Comparison of ENCODE assay signal across 31 mouse cellular contexts in the genomic region with DNA sequence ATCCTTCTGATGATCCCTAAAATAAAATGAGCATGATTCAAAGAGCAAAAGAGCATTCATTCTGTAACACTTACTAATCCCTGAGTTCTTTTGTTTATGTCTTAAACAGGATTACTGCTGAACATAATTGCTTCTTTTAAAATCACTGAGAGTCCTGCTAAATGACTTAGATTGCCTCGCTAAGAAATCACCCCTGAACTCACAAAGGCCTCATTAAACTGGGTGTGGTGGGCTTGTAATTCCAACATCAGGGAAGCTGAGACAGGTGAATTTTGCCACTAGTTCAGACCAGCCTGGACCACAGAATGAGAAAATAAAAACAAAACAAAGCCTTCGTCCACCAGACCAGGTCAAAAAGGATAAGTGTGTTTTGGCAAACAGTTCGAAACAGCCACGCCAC.
"Had no signal": no experiment of that assay in that cellular context is flagged by ENCODE, and none has a peak within 500 bp of the region (broad histone marks: within the 10 kb centered on the region; RNA-seq: fewer than 3 reads in every experiment).

No protein-coding gene starts in this region.

- H3K9ac ChIP-seq: limb, embryonic 12.5 days; limb, embryonic 13.5 days; limb, embryonic 15.5 days; liver, embryonic 12.5 days; liver, embryonic 13.5 days; liver, embryonic 14.5 days; liver, postnatal 0 days; lung, embryonic 14.5 days; lung, embryonic 15.5 days; midbrain, embryonic 12.5 days; midbrain, embryonic 13.5 days; midbrain, embryonic 15.5 days; neural tube, embryonic 12.5 days had no signal

- ATAC-seq: liver, embryonic 12.5 days; liver, postnatal 0 days; lung, postnatal 0 days; midbrain, embryonic 13.5 days; midbrain, embryonic 15.5 days; midbrain, embryonic 16.5 days had no signal

- H3K36me3 ChIP-seq: limb, embryonic 10.5 days; limb, embryonic 12.5 days; limb, embryonic 13.5 days; limb, embryonic 15.5 days; liver, embryonic 12.5 days; liver, embryonic 13.5 days; liver, embryonic 15.5 days; lung, embryonic 15.5 days; midbrain, embryonic 10.5 days; midbrain, embryonic 12.5 days; midbrain, embryonic 13.5 days; midbrain, embryonic 15.5 days; neural tube, embryonic 12.5 days had no signal

- H3K4me2 ChIP-seq: limb, embryonic 12.5 days; limb, embryonic 13.5 days; limb, embryonic 15.5 days; liver, embryonic 11.5 days; liver, embryonic 12.5 days; liver, embryonic 13.5 days; liver, embryonic 15.5 days; lung, embryonic 14.5 days; lung, embryonic 15.5 days; midbrain, embryonic 11.5 days; midbrain, embryonic 12.5 days; midbrain, embryonic 13.5 days; midbrain, embryonic 15.5 days; neural tube, embryonic 12.5 days had no signal

- H3K9me3 ChIP-seq: limb, embryonic 10.5 days; limb, embryonic 12.5 days; limb, embryonic 13.5 days; limb, embryonic 15.5 days; liver, embryonic 12.5 days; liver, embryonic 13.5 days; liver, embryonic 15.5 days; lung, embryonic 15.5 days; midbrain, embryonic 10.5 days; midbrain, embryonic 12.5 days; midbrain, embryonic 13.5 days; midbrain, embryonic 15.5 days; neural tube, embryonic 12.5 days had no signal

- H3K4me3 ChIP-seq: limb, embryonic 10.5 days; limb, embryonic 12.5 days; limb, embryonic 13.5 days; limb, embryonic 15.5 days; liver, embryonic 12.5 days; liver, embryonic 13.5 days; liver, embryonic 15.5 days; lung, embryonic 15.5 days; megakaryocyte, embryonic 14.5 days; midbrain, embryonic 10.5 days; midbrain, embryonic 12.5 days; midbrain, embryonic 13.5 days; midbrain, embryonic 15.5 days; myocyte; neural tube, embryonic 12.5 days had no signal

- H3K27me3 ChIP-seq: limb, embryonic 12.5 days; limb, embryonic 13.5 days; limb, embryonic 15.5 days; lung, embryonic 15.5 days; midbrain, embryonic 13.5 days; midbrain, embryonic 15.5 days; neural tube, embryonic 12.5 days had no signal

- DNase-seq: liver; liver, embryonic 13.5 days; liver, postnatal 0 days; lung, adult 18-20 months; lung, adult 2 months; lung, embryonic 14.5 days; lung, postnatal 10 days; lung, postnatal 14 days; lung, postnatal 36 days; lung, postnatal 4 days; midbrain, embryonic 14.5 days had no signal

- H3K4me1 ChIP-seq: limb, embryonic 13.5 days; liver, embryonic 12.5 days; liver, embryonic 13.5 days; lung, embryonic 15.5 days; midbrain, embryonic 13.5 days; midbrain, embryonic 15.5 days; neural tube, embryonic 12.5 days had no signal

- H3K27ac ChIP-seq: limb, embryonic 10.5 days; limb, embryonic 12.5 days; limb, embryonic 13.5 days; limb, embryonic 15.5 days; liver, embryonic 12.5 days; liver, embryonic 13.5 days; liver, embryonic 14.5 days; liver, embryonic 15.5 days; lung, embryonic 15.5 days; macrophage; midbrain, embryonic 10.5 days; midbrain, embryonic 12.5 days; midbrain, embryonic 13.5 days; midbrain, embryonic 15.5 days; neural tube, embryonic 12.5 days had no signal
